Mouse (Mus musculus): ENCODE data around the gene Gm20897. TPM values are rescaled to one million over a fixed set of nuclear protein-coding genes. Genes with fewer than 3 reads are reported as not detected.
"Not testable (repeated sequence)": the region's sequence is repeated elsewhere in the genome, so short reads cannot be mapped to it uniquely, and the experiment has no call there.

Gm20897 gene
- total RNA-seq (2021) = not detected

- intact Hi-C loops (cut with DNase I); DNase-seq (ENCODE audit: low spot score in 2 of 2): not testable (repeated sequence)
Observed at GRCm38 (mm10) chrY:38502138-38502537, at the start of gene Gm20897. TSS of gene Gm20897 (minus strand) at chrY:38502238.

Other genes with a start within 250 kb of the Gm20897 start
- gene Gm21732, start 73.5 kb upstream of the Gm20897 start, total RNA-seq (2021) = not detected